Mouse (Mus musculus) neural tube, embryonic 14.5 days (tissue): ENCODE results near the gene Sri. TPM values are rescaled to one million over a fixed set of nuclear protein-coding genes. Genes with fewer than 3 reads are reported as not detected.
"Not testable (repeated sequence)": the region's sequence is repeated elsewhere in the genome, so short reads cannot be mapped to it uniquely, and the experiment has no call there.

Experiments
- ATAC-seq: fragments of 200-750 bp; cut with Nextera tagmentation; 2 replicates; pipeline ENCODE4 v1.8.0; 2017; ENCODE audit warnings: low read depth, mild to moderate bottlenecking, moderate TSS enrichment, moderate library complexity
- H3K27ac ChIP-seq: fragments of 300-500 bp; sonication (generic); 2 replicates; pipeline ENCODE4 v1.5.1; 2014; ENCODE audit warnings: low read depth, mild to moderate bottlenecking, control low read depth, low read length, moderate library complexity, mixed read lengths
- H3K27me3 ChIP-seq: fragments of 300-500 bp; sonication (generic); 2 replicates; pipeline ENCODE4 v1.6.1; 2014; ENCODE audit warnings: low read length; ENCODE audit not compliant: control insufficient read depth, insufficient read depth
- H3K36me3 ChIP-seq: fragments of 300-500 bp; sonication (generic); 2 replicates; pipeline ENCODE4 v1.6.1; 2014; ENCODE audit warnings: low read length, mixed read lengths; ENCODE audit not compliant: control insufficient read depth, insufficient read depth
- H3K4me1 ChIP-seq: fragments of 300-500 bp; sonication (generic); 2 replicates; pipeline ENCODE4 v1.6.1; 2014; ENCODE audit warnings: low read length; ENCODE audit not compliant: control insufficient read depth, insufficient read depth
- H3K4me2 ChIP-seq: fragments of 300-500 bp; sonication (generic); 2 replicates; pipeline ENCODE4 v1.6.1; 2014; ENCODE audit warnings: mild to moderate bottlenecking, low read depth, low read length, control low read depth
- H3K4me3 ChIP-seq: fragments of 300-500 bp; sonication (generic); 2 replicates; pipeline ENCODE4 v1.5.1; 2014; ENCODE audit warnings: low read depth, low read length, control low read depth, mixed read lengths
- H3K9ac ChIP-seq: fragments of 300-500 bp; sonication (generic); replicated peaks from 2 replicates; pipeline ENCODE4 v1.6.1; 2014; ENCODE audit warnings: low read depth, mild to moderate bottlenecking, control low read depth, low read length, mixed read lengths
- H3K9me3 ChIP-seq: fragments of 300-500 bp; sonication (generic); 2 replicates; pipeline ENCODE4 v1.6.1; 2016; ENCODE audit warnings: low read length; ENCODE audit not compliant: control insufficient read depth
- WGBS: fragments of 180-500 bp; shearing (Covaris S2); extraction: QIAGEN DNeasy Blood & Tissue Kit; methylation state at CpG from one replicate; pipeline ENCODE4 v1.1.7; 2014; 5-methylcytosine and 5-hydroxymethylcytosine counted together
- polyA plus RNA-seq: library from polyadenylated mRNA; unstranded; fragments of >200 nt; fragmentation: Nextera tagmentation; extraction: Ambion mirVana; gene quantifications from 2 replicates; pipeline ENCODE4 v1.2.1, GENCODE M21; 2014

The Sri gene
- polyA plus RNA-seq: 171 and 179 TPM in 2 replicates

DNA sequence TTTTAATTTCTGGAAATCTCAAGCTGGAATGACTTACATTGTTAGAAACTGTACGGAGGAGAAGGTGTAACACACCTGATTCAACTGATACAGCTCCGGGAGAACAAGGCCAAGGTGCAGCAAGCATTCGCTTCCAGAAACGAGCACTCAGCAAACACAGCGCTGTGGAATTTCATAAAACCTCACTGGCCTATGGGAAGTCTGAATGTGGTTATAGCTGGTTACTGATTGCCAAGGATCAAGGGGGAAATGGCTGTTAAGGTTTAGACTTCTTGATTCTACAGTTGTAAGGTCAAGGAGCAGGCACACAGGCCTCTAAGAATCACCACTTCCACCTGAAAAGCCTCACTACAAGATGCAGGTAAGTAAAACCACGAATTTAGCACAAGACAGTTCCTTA lies at the start of gene Sri:
Gene Sri (plus strand): TSS at position 224 of the 400 bp plus-strand sequence.
- no peaks in the 10 kb centered on the region for H3K36me3 ChIP-seq
- no peak within 1 kb of the TSS for H3K4me2 ChIP-seq
- no peak within 1 kb of the TSS for H3K9ac ChIP-seq
- no peaks in the 10 kb centered on the region for H3K4me1 ChIP-seq
- ATAC-seq: no peak
- H3K27ac ChIP-seq: no peak within 1 kb of the TSS
- no peaks in the 10 kb centered on the region for H3K27me3 ChIP-seq
- WGBS: 89% methylated on average over 6 of the region's 6 CpGs
- H3K4me3 ChIP-seq: no peak within 1 kb of the TSS
- H3K9me3 ChIP-seq: no peaks in the 10 kb centered on the region

DNA sequence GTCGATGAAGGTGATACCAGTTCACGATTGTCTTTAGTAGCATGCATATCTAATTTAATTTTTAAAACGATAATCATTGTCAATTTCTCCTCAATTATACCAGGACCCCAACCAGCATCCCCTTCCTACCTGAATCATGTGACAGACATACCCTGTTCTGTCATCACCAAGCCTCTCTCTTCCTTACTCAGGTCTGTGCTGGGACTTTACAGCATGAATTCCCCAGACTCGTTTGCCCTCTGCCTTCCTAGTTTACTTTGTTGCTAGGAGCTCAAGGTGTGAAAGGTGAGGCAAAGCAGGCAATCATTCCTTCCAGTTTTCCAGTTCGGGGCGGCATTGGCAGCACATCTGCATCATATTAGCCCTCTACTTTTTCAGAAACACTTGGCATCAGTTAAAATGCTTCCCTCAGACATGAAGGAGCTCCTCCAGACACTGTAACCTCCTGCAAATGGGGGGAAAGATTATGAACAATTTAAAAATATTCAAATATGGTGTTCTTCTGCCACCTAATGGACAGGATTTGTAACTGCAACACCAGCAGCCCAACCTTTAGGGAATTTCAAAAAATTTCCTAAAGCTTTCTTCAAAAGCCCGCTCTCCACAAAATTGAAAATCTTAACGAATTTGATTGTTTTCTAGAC lies 49.4 kb upstream of the Sri start:
- H3K4me2 ChIP-seq: no peak overlapping the region
- H3K4me3 ChIP-seq: no peak overlapping the region
- H3K27me3 ChIP-seq: no peaks in the 10 kb centered on the region
- 62% methylated on average over 8 of the region's 8 CpGs for WGBS
- no peaks in the 10 kb centered on the region for H3K9me3 ChIP-seq
- no peak overlapping the region for H3K27ac ChIP-seq
- no peaks in the 10 kb centered on the region for H3K36me3 ChIP-seq
- H3K9ac ChIP-seq: no peak overlapping the region
- ATAC-seq: peak; percentile 66
- H3K4me1 ChIP-seq: no peaks in the 10 kb centered on the region

DNA sequence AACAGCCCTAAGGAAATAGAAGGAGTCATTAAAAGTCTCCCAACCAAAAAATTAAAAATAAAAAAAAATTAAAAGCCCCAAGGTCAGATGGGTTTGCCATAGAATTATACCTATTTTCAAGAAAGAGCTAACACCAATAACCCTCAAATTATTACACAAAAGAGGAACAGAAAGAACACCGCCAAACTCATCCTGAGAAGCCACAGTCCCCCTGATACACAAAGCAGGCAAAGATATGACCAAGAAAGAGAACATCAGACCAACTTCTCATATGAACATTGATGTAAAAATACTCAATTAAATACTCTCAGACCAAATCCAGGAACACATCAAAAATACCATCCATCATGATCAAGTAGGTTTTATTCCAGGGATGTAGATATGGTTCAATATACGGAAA lies 48.8 kb upstream of the Sri start:
- Histone ChIP-seq H3K27me3 (no peaks in the 10 kb centered on the region), H3K9me3 (no peaks in the 10 kb centered on the region), H3K4me2 (no peak overlapping the region), H3K4me1 (no peaks in the 10 kb centered on the region), H3K4me3 (no peak overlapping the region), H3K9ac (no peak overlapping the region), H3K36me3 (no peaks in the 10 kb centered on the region), H3K27ac (no peak overlapping the region)
- no peak for ATAC-seq
- 91% methylated on average over 2 of the region's 2 CpGs for WGBS

DNA sequence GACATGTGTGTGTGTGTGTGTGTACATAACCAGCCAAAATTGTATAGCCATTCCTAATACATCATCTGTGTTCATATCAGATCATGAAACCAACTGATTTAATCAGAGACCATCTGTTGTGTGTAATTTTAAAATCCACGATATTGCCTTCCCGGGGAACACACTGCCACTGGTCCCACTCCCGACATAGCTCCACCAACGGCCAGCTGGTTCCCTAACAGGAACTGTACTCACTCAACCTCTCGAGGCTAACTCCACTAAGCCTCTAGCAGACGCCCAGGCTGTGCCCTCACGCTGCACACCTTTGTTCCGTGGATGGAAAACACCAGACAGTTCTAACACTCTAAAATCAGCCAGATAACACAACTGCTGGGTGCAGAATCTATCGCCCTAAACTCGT lies 45.4 kb upstream of the Sri start:
- Histone ChIP-seq H3K9ac (no peak overlapping the region), H3K36me3 (no peaks in the 10 kb centered on the region), H3K4me3 (no peak overlapping the region), H3K27me3 (no peaks in the 10 kb centered on the region), H3K4me1 (no peaks in the 10 kb centered on the region), H3K4me2 (no peak overlapping the region), H3K27ac (no peak overlapping the region), H3K9me3 (no peaks in the 10 kb centered on the region)
- 85% methylated on average over 10 of the region's 10 CpGs for WGBS
- ATAC-seq: no peak

DNA sequence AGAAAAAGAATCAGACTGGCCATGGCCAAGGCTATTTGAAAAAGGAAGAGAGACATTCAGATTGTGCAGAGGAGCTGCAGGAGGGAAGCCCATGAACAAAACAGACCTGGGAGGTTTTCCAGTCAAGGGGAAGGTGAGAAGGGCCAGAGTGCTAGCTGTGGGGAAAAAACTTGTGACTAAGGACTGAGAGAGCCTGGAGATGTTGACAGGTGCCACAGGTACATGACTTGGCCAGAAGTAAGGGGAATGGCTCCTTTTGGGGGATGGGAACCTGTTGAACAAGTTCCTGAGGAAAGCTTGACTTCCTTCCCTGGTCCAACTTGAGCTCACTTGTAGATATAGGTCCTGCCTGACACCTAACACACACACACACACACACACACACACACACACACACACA lies 43.1 kb upstream of the Sri start:
- H3K36me3 ChIP-seq: no peaks in the 10 kb centered on the region
- H3K4me1 ChIP-seq: no peaks in the 10 kb centered on the region
- H3K9me3 ChIP-seq: no peaks in the 10 kb centered on the region
- no peak for ATAC-seq
- H3K4me3 ChIP-seq: no peak overlapping the region
- H3K27me3 ChIP-seq: no peaks in the 10 kb centered on the region
- no peak overlapping the region for H3K4me2 ChIP-seq
- H3K27ac ChIP-seq: no peak overlapping the region
- no peak overlapping the region for H3K9ac ChIP-seq

DNA sequence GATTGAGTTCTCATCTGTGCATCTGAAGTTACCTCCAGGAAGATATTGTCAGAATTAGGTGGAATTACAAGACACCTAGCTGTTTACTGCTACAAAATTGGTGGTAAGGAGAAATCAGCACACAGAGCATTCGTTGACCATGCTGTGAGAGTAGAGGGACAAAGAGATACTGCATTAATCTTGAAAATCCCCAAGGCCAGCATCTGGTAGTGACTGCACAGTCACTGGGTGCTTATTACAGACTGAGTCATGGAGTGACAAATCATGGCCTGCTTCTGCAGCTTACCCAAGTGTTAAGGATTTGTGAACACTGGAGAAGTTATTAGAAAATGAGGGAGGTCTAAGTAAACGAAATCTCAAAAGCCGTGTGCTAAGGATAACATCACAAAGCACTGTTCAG lies 32.6 kb upstream of the Sri start:
- H3K9me3 ChIP-seq: no peaks in the 10 kb centered on the region
- H3K4me1 ChIP-seq: no peaks in the 10 kb centered on the region
- no peak overlapping the region for H3K27ac ChIP-seq
- H3K36me3 ChIP-seq: no peaks in the 10 kb centered on the region
- H3K27me3 ChIP-seq: no peaks in the 10 kb centered on the region
- no peak for ATAC-seq
- H3K9ac ChIP-seq: no peak overlapping the region
- 78% methylated on average over 3 of the region's 3 CpGs for WGBS
- no peak overlapping the region for H3K4me3 ChIP-seq
- no peak overlapping the region for H3K4me2 ChIP-seq

DNA sequence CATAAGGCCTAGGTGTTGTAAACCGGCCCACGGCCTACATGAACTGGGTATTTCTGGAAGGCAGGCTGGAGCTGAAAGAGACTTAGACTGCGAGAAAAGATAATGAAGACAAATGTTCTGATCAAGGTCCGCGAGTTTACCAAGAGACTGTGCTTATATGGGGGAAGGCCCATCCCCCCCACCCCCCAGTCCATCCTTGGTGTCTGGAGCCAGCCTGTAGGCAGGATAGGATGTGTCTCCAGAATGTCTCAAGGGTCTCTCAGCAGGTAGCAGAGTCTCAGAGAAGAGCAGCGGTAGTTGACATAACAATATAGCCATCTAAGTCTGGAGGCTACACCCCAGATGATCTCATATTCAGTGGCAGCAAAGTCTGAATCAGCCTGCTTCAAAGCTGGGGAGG lies 11.3 kb upstream of the Sri start:
- not testable (repeated sequence) for H3K27me3 ChIP-seq, ATAC-seq
- 95% methylated on average over 6 of the region's 6 CpGs for WGBS

DNA sequence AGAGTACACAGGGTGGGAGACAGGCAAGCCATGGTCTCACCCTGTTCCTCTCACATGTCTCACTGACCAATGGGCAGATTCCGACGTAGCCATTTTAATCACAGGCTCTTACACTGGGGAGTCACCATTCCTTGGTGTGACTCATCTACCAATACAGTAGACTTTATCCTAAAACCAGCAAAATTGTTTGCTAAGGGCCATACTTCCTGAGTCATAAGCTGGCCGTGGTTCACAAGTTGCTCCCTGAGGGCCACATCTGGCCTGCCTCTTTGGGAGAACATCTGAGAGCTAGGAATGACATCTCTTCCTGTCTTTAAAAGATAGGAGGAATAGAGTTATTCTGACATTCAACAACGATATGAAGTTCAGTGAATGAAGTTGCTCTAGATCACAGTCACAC lies 7.9 kb downstream of the Sri start:
- Histone ChIP-seq H3K36me3 (no peaks in the 10 kb centered on the region), H3K4me2 (no peak overlapping the region), H3K4me1 (peaks cover 5% of the 10 kb centered on the region; the same call in 1 of the 2 replicates), H3K9ac (no peak overlapping the region), H3K9me3 (no peaks in the 10 kb centered on the region), H3K4me3 (no peak overlapping the region), H3K27ac (no peak overlapping the region), H3K27me3 (no peaks in the 10 kb centered on the region)
- no peak for ATAC-seq
- 93% methylated on average over 4 of the region's 4 CpGs for WGBS

More for the DNA sequence above, 11.3 kb upstream of the Sri start:
- not testable (repeated sequence) for H3K4me1 ChIP-seq, H3K27ac ChIP-seq, H3K9me3 ChIP-seq, H3K36me3 ChIP-seq, H3K9ac ChIP-seq, H3K4me2 ChIP-seq, H3K4me3 ChIP-seq

DNA sequence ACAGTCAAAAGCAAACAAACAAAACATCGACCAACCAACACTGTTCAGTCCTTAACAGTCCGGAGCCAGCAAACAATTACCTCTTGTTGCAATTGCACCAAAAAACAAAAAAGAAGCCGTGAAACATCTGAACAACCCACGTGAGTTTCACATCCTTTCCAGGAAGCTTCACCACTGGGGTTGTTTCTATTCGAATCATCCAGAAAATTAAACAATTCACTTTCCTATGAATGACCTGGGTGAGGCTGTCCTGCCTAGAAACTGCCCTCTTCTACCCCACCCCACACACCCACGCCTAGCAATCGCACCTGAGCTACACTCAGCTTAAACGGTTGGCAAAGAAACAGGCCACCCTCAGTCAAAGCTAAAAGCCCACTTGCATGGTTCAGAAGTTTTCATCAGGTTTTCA lies 9.8 kb downstream of the Sri start:
- 32% methylated on average over 8 of the region's 8 CpGs for WGBS
- Histone ChIP-seq H3K27ac (no peak overlapping the region), H3K36me3 (no peaks in the 10 kb centered on the region), H3K9me3 (no peaks in the 10 kb centered on the region), H3K9ac (peak overlapping the region; percentile 90; the same call in 1 of the 2 replicates), H3K4me3 (peak overlapping the region; percentile 79), H3K27me3 (no peaks in the 10 kb centered on the region), H3K4me2 (peak overlapping the region; percentile 60), H3K4me1 (peaks cover 5% of the 10 kb centered on the region; the same call in 1 of the 2 replicates)
- ATAC-seq: peak; percentile 35; the same call in 1 of the 2 replicates
